In genomic region chr14:88479909-88480308, GRCm38 (mm10) we compare ENCODE assay signal across 13 mouse cellular contexts. TPM values are rescaled to one million over a fixed set of nuclear protein-coding genes. Genes with fewer than 3 reads are reported as not detected.
DNase-seq lines count a peak whose midpoint lies in the region; ATAC-seq and TF ChIP-seq lines count a peak whose summit lies in the region.
"Had no signal": no experiment of that assay in that cellular context is flagged by ENCODE, and none has a peak within 500 bp of the region (broad histone marks: within the 10 kb centered on the region; RNA-seq: fewer than 3 reads in every experiment).

No protein-coding gene starts in this region.

- 32% methylated on average over 3 of the region's 3 CpGs for WGBS in heart, postnatal 0 days
- 50% methylated on average over 3 of the region's 3 CpGs for WGBS in heart, embryonic 12.5 days

- intact Hi-C loops in left cerebral cortex, postnatal 4 days (cut with DNase I): loop anchor here (10.0 kb wide), 1 partner anchor 505 kb away; no protein-coding TSS in a partner anchor

- peak; percentile 56 for TF ChIP-seq CTCF in heart, postnatal 0 days (IDR thresholded peaks at IDR 0.05; ENCODE audit: low read depth)

- H3K4me3 ChIP-seq in heart, postnatal 0 days (ENCODE audit: low read depth, low read length): no peak overlapping the region
- no peak overlapping the region for H3K4me3 ChIP-seq in heart, embryonic 12.5 days
- H3K4me3 ChIP-seq: embryonic facial prominence, embryonic 13.5 days; myocyte had no signal

- H3K9me3 ChIP-seq in heart, postnatal 0 days (replicated peaks; ENCODE audit: control insufficient read depth, low read length): no peaks in the 10 kb centered on the region
- no peaks in the 10 kb centered on the region for H3K9me3 ChIP-seq in heart, embryonic 12.5 days (replicated peaks)
- H3K9me3 ChIP-seq: embryonic facial prominence, embryonic 13.5 days had no signal

- no peak overlapping the region for H3K4me2 ChIP-seq in heart, postnatal 0 days (ENCODE audit: low read depth, low read length)
- H3K4me2 ChIP-seq in heart, embryonic 12.5 days: no peak overlapping the region
- H3K4me2 ChIP-seq: embryonic facial prominence, embryonic 13.5 days had no signal

- no peak for ATAC-seq in heart, postnatal 0 days (ENCODE audit: insufficient read depth, low read depth)
- ATAC-seq in heart, embryonic 12.5 days (ENCODE audit: insufficient number of reproducible peaks, low FRiP score): no peak
- no peak for ATAC-seq in monocyte, adult 5-6 weeks (replicated peaks; ENCODE audit: insufficient number of reproducible peaks, low FRiP score, low TSS enrichment, poor library complexity, severe bottlenecking)
- ATAC-seq: inflammation-experienced regulatory T-cells, adult 6 months had no signal

- H3K9ac ChIP-seq in heart, postnatal 0 days (replicated peaks; ENCODE audit: low read depth, low read length): no peak overlapping the region
- H3K9ac ChIP-seq in heart, embryonic 12.5 days: no peak overlapping the region
- H3K9ac ChIP-seq: embryonic facial prominence, embryonic 13.5 days had no signal

- no peak for TF ChIP-seq EP300 in heart, postnatal 0 days (IDR thresholded peaks at IDR 0.05; ENCODE audit: low read depth)

- H3K4me1 ChIP-seq in heart, postnatal 0 days (ENCODE audit: control insufficient read depth, insufficient read depth): no peaks in the 10 kb centered on the region
- H3K4me1 ChIP-seq in heart, embryonic 12.5 days (replicated peaks): no peaks in the 10 kb centered on the region
- H3K4me1 ChIP-seq: embryonic facial prominence, embryonic 13.5 days had no signal

- no peak overlapping the region for H3K27ac ChIP-seq in heart, postnatal 0 days (ENCODE audit: low read depth)
- no peak overlapping the region for H3K27ac ChIP-seq in heart, embryonic 12.5 days (ENCODE audit: poor library complexity, severe bottlenecking)
- H3K27ac ChIP-seq: embryonic facial prominence, embryonic 13.5 days had no signal

- no peaks in the 10 kb centered on the region for H3K36me3 ChIP-seq in heart, postnatal 0 days (replicated peaks; ENCODE audit: control insufficient read depth, insufficient read depth, low read length)
- no peaks in the 10 kb centered on the region for H3K36me3 ChIP-seq in heart, embryonic 12.5 days
- H3K36me3 ChIP-seq: embryonic facial prominence, embryonic 13.5 days; G1E had no signal

- no peak for DNase-seq in heart, postnatal 0 days (ENCODE audit: low spot score)
- peak; percentile 39 for DNase-seq in left cerebral cortex, postnatal 4 days
- no peak for DNase-seq in left cerebral cortex, adult 11 months (ENCODE audit: low spot score)
- DNase-seq in 416B (ENCODE audit: low read depth): peak; percentile 31
- DNase-seq in brain, adult 2 months (ENCODE audit: low read depth, low spot score): peak; percentile 29
- no peak for DNase-seq in urinary bladder, postnatal 4 days (ENCODE audit: low spot score in 2 of 2)
- DNase-seq: liver had no signal

- no peaks in the 10 kb centered on the region for H3K27me3 ChIP-seq in heart, postnatal 0 days (ENCODE audit: control insufficient read depth, insufficient read depth, low read length)
- no peaks in the 10 kb centered on the region for H3K27me3 ChIP-seq in heart, embryonic 12.5 days (replicated peaks)
- H3K27me3 ChIP-seq: embryonic facial prominence, embryonic 13.5 days had no signal

RNA-seq across cellular contexts. Expression of gene Pcdh20, which starts 8.7 kb away (rescaled TPM):
- total RNA-seq in heart, postnatal 0 days (2014; rRNA removed; ENCODE audit: low replicate concordance): 1.1 and 1.4 TPM in 2 replicates
- polyA plus RNA-seq in heart, postnatal 0 days (2015; fragmentation: Nextera tagmentation; extraction: Ambion mirVana): 0.60 and 0.70 TPM in 2 replicates
- polyA plus RNA-seq in heart, embryonic 12.5 days (2016; fragmentation: Nextera tagmentation; extraction: Ambion mirVana): 0.64 and 0.69 TPM in 2 replicates
- 10 to 100 TPM; 12.3 to 15.9 TPM for total RNA-seq in left cerebral cortex, postnatal 4 days (2021)
- total RNA-seq in monocyte, adult 5-6 weeks (2017): not detected in 3 replicates
- polyA plus RNA-seq: G1E; inflammation-experienced regulatory T-cells, adult 6 months had no signal

Comparison
In these comparisons a context has a peak if more than half of its experiments do, and no peak if none do; other contexts are left out.
1. DNase-seq: peak in left cerebral cortex, postnatal 4 days (single experiment), 416B (single experiment) and brain, adult 2 months (single experiment); none in heart, postnatal 0 days (single experiment), left cerebral cortex, adult 11 months (single experiment) and urinary bladder, postnatal 4 days (0 of 2).